Mouse (Mus musculus): ENCODE results near the gene Calhm1. TPM values are rescaled to one million over a fixed set of nuclear protein-coding genes. Genes with fewer than 3 reads are reported as not detected.
A peak's percentile ranks its signal among the peaks of the same experiment; 100 is the strongest.
"Not testable (repeated sequence)": the region's sequence is repeated elsewhere in the genome, so short reads cannot be mapped to it uniquely, and the experiment has no call there.

Gene Calhm1
- polyA plus RNA-seq, 2 experiments from 2014 or later = not detected

- no peak for ATAC-seq
These were observed 7.4 kb upstream of the Calhm1 start for GRCm38 (mm10) chr19:47151332-47152061.

GRCm38 (mm10) chr19:47149854-47150253 lies 5.8 kb upstream of the Calhm1 start:
- no peak for ATAC-seq

- no peak for ATAC-seq
These were observed 4.3 kb upstream of the Calhm1 start for GRCm38 (mm10) chr19:47148267-47148847.

GRCm38 (mm10) chr19:47142438-47142837 lies 1.6 kb downstream of the Calhm1 start:
- ATAC-seq = no peak

- not testable (repeated sequence) for ATAC-seq
These were observed 4.4 kb downstream of the Calhm1 start for GRCm38 (mm10) chr19:47139611-47140010.

GRCm38 (mm10) chr19:47137771-47138421 lies 6.2 kb downstream of the Calhm1 start, which contains the start of gene Calhm2:
Gene Calhm2, minus strand, starts transcription at chr19:47138294.
- peak; percentile 82 for ATAC-seq

- no peak for ATAC-seq
These were observed 6.9 kb downstream of the Calhm1 start for GRCm38 (mm10) chr19:47137051-47137581.

- ATAC-seq = no peak
These were observed 7.9 kb downstream of the Calhm1 start for GRCm38 (mm10) chr19:47136170-47136569.

- ATAC-seq = no peak
These were observed 8.5 kb downstream of the Calhm1 start for GRCm38 (mm10) chr19:47135568-47135967.

GRCm38 (mm10) chr19:47133161-47133560 lies 10.9 kb downstream of the Calhm1 start:
- no peak for ATAC-seq

GRCm38 (mm10) chr19:47130551-47131125 lies 13.4 kb downstream of the Calhm1 start:
- ATAC-seq = no peak

- no peak for ATAC-seq
These were observed 15.2 kb downstream of the Calhm1 start for GRCm38 (mm10) chr19:47128835-47129234.

- no peak for ATAC-seq
These were observed 15.9 kb downstream of the Calhm1 start for GRCm38 (mm10) chr19:47128164-47128563.

GRCm38 (mm10) chr19:47122802-47123201 lies 21.3 kb downstream of the Calhm1 start:
- ATAC-seq = no peak

GRCm38 (mm10) chr19:47121054-47121453 lies 23.0 kb downstream of the Calhm1 start:
- ATAC-seq = no peak

- ATAC-seq = no peak
These were observed 25.4 kb downstream of the Calhm1 start for GRCm38 (mm10) chr19:47118634-47119033.

- no peak for ATAC-seq
These were observed 39.3 kb downstream of the Calhm1 start for GRCm38 (mm10) chr19:47104641-47105271.

GRCm38 (mm10) chr19:47101080-47101479 lies 43.0 kb downstream of the Calhm1 start:
- no peak for ATAC-seq
